Mouse (Mus musculus) CD8-positive naive resting alpha-beta T cell, adult 2 months (primary cell): ENCODE measurements around the gene Mapk13.
"Not testable (repeated sequence)": the region's sequence is repeated elsewhere in the genome, so short reads cannot be mapped to it uniquely, and the experiment has no call there.

Source experiments
- DNase-seq, 2 experiments: peaks; one replicate each; pipeline ENCODE4 v3.0.0; 2022; ENCODE audit warnings: low read depth in 2 of 2, low spot score in 2 of 2

Gene Mapk13

GRCm38 (mm10) chr17:28812345-28812744 is 43.2 kb downstream of the Mapk13 start:
- no peak for DNase-seq

GRCm38 (mm10) chr17:28814529-28815097 is 45.5 kb downstream of the Mapk13 start:
- no peak for DNase-seq

GRCm38 (mm10) chr17:28815384-28816004 is 46.4 kb downstream of the Mapk13 start:
- DNase-seq, result no peak

- not testable (repeated sequence) for DNase-seq
These were observed 47.2 kb downstream of the Mapk13 start for GRCm38 (mm10) chr17:28816326-28816725.

GRCm38 (mm10) chr17:28816875-28817811 is 48.0 kb downstream of the Mapk13 start:
- DNase-seq, result no peak

GRCm38 (mm10) chr17:28820189-28820588 is 51.1 kb downstream of the Mapk13 start:
- DNase-seq, result no peak

- no peak for DNase-seq
These were observed 54.1 kb downstream of the Mapk13 start for GRCm38 (mm10) chr17:28823004-28823745.

GRCm38 (mm10) chr17:28823749-28824148 is 54.7 kb downstream of the Mapk13 start:
- DNase-seq, result no peak

GRCm38 (mm10) chr17:28824896-28825295 is 55.8 kb downstream of the Mapk13 start:
- no peak for DNase-seq

GRCm38 (mm10) chr17:28825359-28826041 is 56.4 kb downstream of the Mapk13 start:
- no peak for DNase-seq

- DNase-seq, result no peak
These were observed 58.7 kb downstream of the Mapk13 start for GRCm38 (mm10) chr17:28827665-28828231.

GRCm38 (mm10) chr17:28829120-28829519 is 60.0 kb downstream of the Mapk13 start:
- no peak for DNase-seq
